Mouse (Mus musculus) intestine, embryonic 14.5 days (tissue): ENCODE measurements around the gene Pgls. TPM values are rescaled to one million over a fixed set of nuclear protein-coding genes. Genes with fewer than 3 reads are reported as not detected.

Experiments
- ATAC-seq: fragments of 200-750 bp; cut with Nextera tagmentation; replicated peaks from 2 replicates; pipeline ENCODE4 v1.8.0; 2017; ENCODE audit warnings: low read depth, moderate number of reproducible peaks, moderate TSS enrichment, moderate library complexity; ENCODE audit not compliant: low FRiP score, low TSS enrichment
- DNase-seq: peaks from one replicate; pipeline ENCODE4 v3.0.0-alpha.2; 2018; ENCODE audit warnings: low spot score
- H3K27ac ChIP-seq: fragments of 300-500 bp; sonication (generic); 2 replicates; pipeline ENCODE4 v1.5.1; 2014; ENCODE audit warnings: low read depth, mild to moderate bottlenecking, control low read depth
- H3K27me3 ChIP-seq: fragments of 300-500 bp; sonication (generic); replicated peaks from 2 replicates; pipeline ENCODE4 v1.6.1; 2014; ENCODE audit warnings: low read length, control low read depth; ENCODE audit not compliant: control insufficient read depth, insufficient read depth
- H3K36me3 ChIP-seq: fragments of 300-500 bp; sonication (generic); 2 replicates; pipeline ENCODE4 v1.6.1; 2014; ENCODE audit warnings: low read length, control low read depth; ENCODE audit not compliant: control insufficient read depth, insufficient read depth
- H3K4me1 ChIP-seq: fragments of 300-500 bp; sonication (generic); replicated peaks from 2 replicates; pipeline ENCODE4 v1.6.1; 2014; ENCODE audit warnings: low read length, control low read depth, mixed read lengths; ENCODE audit not compliant: control insufficient read depth, insufficient read depth
- H3K4me2 ChIP-seq: fragments of 300-500 bp; sonication (generic); 2 replicates; pipeline ENCODE4 v1.6.1; 2014; ENCODE audit warnings: low read length
- H3K4me3 ChIP-seq: fragments of 300-500 bp; sonication (generic); 2 replicates; pipeline ENCODE4 v1.5.1; 2014; ENCODE audit warnings: low read depth, low read length, control low read depth, mixed read lengths
- H3K9ac ChIP-seq: fragments of 300-500 bp; sonication (generic); 2 replicates; pipeline ENCODE4 v1.6.1; 2014; ENCODE audit warnings: mild to moderate bottlenecking, low read length
- H3K9me3 ChIP-seq: fragments of 300-500 bp; sonication (generic); 2 replicates; pipeline ENCODE4 v1.6.1; 2016; ENCODE audit warnings: low read length, control low read depth; ENCODE audit not compliant: control insufficient read depth
- WGBS: fragments of 180-500 bp; shearing (Covaris S2); extraction: QIAGEN DNeasy Blood & Tissue Kit; methylation state at CpG from one replicate; pipeline ENCODE4 v1.1.7; 2014; 5-methylcytosine and 5-hydroxymethylcytosine counted together
- polyA plus RNA-seq: library from polyadenylated mRNA; unstranded; fragments of >200 nt; fragmentation: Nextera tagmentation; extraction: Ambion mirVana; gene quantifications from 2 replicates; pipeline ENCODE4 v1.2.1, GENCODE M21; 2014

Pgls gene
- polyA plus RNA-seq, 1 experiment from 2014 or later = 286 TPM

DNA sequence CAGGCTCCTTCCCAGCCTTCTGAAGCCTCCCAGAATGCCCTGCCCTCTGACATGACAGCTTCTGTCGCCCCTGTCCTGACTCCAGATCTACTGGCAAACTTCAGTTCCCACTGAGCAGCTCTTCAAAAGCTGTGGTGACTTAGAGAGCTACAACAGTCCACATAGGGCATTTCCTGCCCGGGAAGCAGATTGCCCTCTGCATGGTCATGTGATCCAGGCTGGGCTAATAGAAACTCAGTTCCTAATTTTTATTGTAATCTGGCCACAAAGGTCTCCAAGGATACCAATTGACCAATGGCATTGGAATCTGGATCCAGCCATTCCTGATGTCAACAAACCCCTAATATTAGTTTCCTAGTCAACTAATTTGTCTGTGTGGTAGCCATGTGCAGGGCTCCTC is 39.9 kb downstream of the Pgls start:
- H3K4me2 ChIP-seq = no peak overlapping the region
- no peak for ATAC-seq
- no peaks in the 10 kb centered on the region for H3K36me3 ChIP-seq
- no peak overlapping the region for H3K4me3 ChIP-seq
- H3K27me3 ChIP-seq = peaks cover 5% of the 10 kb centered on the region; the same call in 1 of the 2 replicates
- no peaks in the 10 kb centered on the region for H3K9me3 ChIP-seq
- H3K4me1 ChIP-seq = peaks cover 26% of the 10 kb centered on the region
- H3K27ac ChIP-seq = no peak overlapping the region
- 63% methylated on average over 2 of the region's 2 CpGs for WGBS
- DNase-seq = no peak
- no peak overlapping the region for H3K9ac ChIP-seq

DNA sequence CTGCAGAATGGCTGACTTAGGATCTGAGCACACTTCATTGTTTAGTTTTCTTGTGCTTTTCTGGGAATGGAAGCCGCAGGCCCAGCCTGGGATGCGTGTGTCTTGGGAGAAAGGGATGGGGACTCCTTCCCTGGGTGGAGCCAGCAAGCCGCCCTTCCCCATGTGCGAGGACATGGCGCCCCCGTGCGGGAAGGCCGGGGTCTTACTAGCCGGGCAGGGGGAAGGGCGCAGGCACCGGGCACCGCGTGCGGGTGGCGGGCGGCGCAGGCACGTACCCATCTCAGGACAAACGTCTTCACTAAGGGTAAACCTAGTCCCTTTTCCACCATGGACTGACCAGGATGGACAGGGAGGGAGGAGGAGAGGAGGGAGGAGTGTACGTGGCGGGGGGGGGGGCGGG is 41.2 kb downstream of the Pgls start:
- 15% methylated on average over 19 of the region's 22 CpGs for WGBS
- no peak overlapping the region for H3K4me3 ChIP-seq
- H3K4me1 ChIP-seq = peaks cover 15% of the 10 kb centered on the region
- DNase-seq = no peak
- H3K9ac ChIP-seq = no peak overlapping the region
- no peaks in the 10 kb centered on the region for H3K9me3 ChIP-seq
- ATAC-seq = no peak
- no peak overlapping the region for H3K27ac ChIP-seq
- peaks cover 5% of the 10 kb centered on the region; the same call in 1 of the 2 replicates for H3K27me3 ChIP-seq
- H3K4me2 ChIP-seq = no peak overlapping the region; the same call in 1 of the 2 replicates
- H3K36me3 ChIP-seq = no peaks in the 10 kb centered on the region

DNA sequence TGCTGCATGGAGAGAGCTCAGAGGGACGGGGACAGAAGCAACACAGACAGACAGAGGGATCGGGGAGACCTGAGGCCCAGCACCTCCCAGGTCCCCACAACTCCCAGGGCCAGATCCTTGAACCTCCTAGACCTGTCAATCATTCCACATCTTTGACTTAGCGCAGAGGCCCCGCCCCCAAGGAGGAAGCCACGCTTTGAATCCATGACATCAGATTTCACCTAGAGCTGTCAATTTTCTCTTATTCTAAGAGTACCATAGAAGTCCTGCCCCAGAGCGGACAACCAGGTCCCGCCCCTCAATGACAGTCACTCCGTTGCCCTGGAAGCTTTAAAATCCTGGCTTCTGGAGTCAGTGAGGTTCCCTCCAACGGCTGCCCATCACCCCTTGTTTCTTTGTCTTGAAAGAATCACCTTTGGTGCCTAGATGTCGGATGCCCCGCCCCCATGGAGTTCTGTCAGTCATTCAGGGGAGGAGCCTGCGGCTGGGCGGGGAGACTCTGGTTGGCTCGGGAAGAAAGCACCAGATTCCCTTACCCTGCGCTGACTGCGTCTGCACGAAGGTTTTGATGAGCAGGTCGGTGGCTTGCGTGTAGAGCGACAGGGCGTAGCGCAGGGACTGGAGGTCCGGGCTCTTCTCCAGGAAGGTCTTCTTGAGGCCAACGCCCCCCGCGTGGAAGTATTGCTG is 42.1 kb downstream of the Pgls start:
- Histone ChIP-seq H3K9ac (no peak overlapping the region), H3K9me3 (no peaks in the 10 kb centered on the region), H3K27ac (no peak overlapping the region), H3K36me3 (no peaks in the 10 kb centered on the region), H3K27me3 (peaks cover 5% of the 10 kb centered on the region; the same call in 1 of the 2 replicates), H3K4me3 (0 out of 2 replicates have a peak overlapping the region, but pooled peaks have one; percentile 0), H3K4me2 (peak overlapping the region; percentile 32), H3K4me1 (0 out of 2 replicates have a peak, but pooled peaks cover 6% of the 10 kb centered on the region)
- 2% methylated on average over 26 of the region's 26 CpGs for WGBS
- DNase-seq (peak; percentile 83), ATAC-seq (peak; percentile 40; the same call in 1 of the 2 replicates)

DNA sequence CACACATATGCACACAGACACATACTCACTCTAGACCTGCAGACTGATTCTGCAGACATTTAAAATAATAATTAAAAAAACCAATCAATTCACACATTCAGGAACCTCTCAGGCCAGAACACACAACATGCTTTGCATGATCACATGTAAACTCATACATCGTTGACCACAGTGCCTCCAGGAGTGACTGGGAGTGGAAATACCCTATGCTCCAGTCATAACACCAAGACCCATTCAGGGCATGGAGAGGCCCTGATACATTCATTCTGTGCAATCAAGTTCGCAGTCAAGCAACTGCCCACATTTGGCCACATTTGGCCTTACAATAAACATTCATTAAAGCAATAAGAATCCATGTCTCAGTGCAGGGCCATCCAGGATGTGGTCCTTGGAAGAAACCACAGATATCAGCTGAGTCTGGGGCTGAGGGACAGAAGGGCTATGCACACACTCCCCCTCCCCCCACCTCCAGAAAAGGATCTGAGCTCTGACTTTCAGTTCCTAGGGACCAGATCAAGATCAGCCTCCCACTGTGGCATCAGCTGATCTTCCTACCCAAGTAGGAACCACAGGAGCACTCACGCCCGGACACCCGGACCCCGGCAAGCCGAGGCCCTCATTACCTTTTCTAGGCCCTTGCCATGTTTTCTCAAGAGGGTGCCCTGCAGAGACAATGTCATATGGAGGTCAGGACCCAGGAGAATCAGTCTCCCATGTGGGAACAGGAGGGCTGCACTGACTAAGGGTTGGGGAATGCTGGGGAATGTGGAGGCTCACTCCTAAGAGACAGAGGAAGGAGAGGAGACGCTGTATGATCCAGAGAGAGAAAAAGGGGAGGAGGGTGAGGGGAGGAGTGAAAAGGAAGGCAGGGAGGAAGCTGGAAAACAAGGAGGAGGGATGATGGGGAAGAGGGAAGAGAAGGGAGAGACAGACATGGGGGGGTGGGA is 45.4 kb downstream of the Pgls start:
- ATAC-seq (no peak), DNase-seq (no peak)
- WGBS = 64% methylated on average over 8 of the region's 8 CpGs
- Histone ChIP-seq H3K9ac (no peak overlapping the region), H3K4me2 (no peak overlapping the region), H3K4me1 (no peaks in the 10 kb centered on the region), H3K27ac (no peak overlapping the region), H3K9me3 (no peaks in the 10 kb centered on the region), H3K4me3 (no peak overlapping the region), H3K27me3 (0 out of 2 replicates have a peak, but pooled peaks cover 2% of the 10 kb centered on the region), H3K36me3 (no peaks in the 10 kb centered on the region)

DNA sequence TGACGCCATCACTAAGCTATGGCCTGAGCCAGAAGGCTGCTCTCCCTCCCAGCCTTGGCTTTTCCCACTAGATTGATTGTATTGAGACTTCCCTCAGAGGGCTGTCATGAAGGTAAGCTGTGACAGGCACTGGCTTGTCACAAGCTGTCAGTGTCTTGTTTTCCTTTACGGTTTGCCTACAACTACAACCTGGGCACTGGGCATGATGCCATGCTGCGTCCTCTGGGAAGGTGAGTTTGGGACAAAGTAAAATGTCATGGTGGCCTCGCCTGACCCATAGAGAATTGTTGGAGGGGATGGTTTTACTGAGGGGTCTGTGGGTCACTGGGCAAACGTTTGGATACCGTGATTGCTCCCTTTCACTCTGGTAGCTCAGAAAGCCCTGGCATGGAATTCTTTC is 46.3 kb downstream of the Pgls start:
- Histone ChIP-seq H3K27ac (no peak overlapping the region), H3K9me3 (no peaks in the 10 kb centered on the region), H3K9ac (no peak overlapping the region), H3K36me3 (no peaks in the 10 kb centered on the region), H3K4me3 (no peak overlapping the region), H3K27me3 (0 out of 2 replicates have a peak, but pooled peaks cover 2% of the 10 kb centered on the region), H3K4me1 (no peaks in the 10 kb centered on the region), H3K4me2 (no peak overlapping the region)
- 72% methylated on average over 6 of the region's 6 CpGs for whole genome bisulfite sequencing
- no peak for DNase-seq
- no peak for ATAC-seq

DNA sequence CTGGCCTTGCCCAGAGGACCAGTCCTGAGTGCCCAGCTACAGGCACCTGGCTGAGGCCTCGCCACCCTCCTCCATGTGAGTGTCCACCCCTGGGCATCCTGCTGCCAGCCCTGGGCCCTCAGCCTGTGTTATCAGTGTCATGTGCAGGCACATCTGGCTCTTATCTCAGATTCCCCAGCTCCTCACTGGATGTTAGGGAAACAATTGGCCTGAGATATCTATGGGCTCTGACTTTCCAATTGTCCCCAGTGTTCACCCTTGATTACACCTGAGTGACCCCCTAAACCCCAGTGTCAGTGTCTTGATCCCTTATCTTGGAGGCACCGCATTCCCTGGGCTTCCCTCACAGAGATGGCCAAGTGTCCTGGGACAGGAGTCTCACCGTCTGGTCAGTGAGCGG is 47.3 kb downstream of the Pgls start:
- no peak overlapping the region for H3K4me2 ChIP-seq
- 81% methylated on average over 4 of the region's 4 CpGs for WGBS
- no peak overlapping the region for H3K9ac ChIP-seq
- H3K4me1 ChIP-seq = no peaks in the 10 kb centered on the region
- no peak overlapping the region for H3K4me3 ChIP-seq
- no peaks in the 10 kb centered on the region for H3K36me3 ChIP-seq
- H3K27ac ChIP-seq = no peak overlapping the region
- ATAC-seq (no peak), DNase-seq (no peak)
- H3K9me3 ChIP-seq = no peaks in the 10 kb centered on the region
- no peaks in the 10 kb centered on the region for H3K27me3 ChIP-seq

DNA sequence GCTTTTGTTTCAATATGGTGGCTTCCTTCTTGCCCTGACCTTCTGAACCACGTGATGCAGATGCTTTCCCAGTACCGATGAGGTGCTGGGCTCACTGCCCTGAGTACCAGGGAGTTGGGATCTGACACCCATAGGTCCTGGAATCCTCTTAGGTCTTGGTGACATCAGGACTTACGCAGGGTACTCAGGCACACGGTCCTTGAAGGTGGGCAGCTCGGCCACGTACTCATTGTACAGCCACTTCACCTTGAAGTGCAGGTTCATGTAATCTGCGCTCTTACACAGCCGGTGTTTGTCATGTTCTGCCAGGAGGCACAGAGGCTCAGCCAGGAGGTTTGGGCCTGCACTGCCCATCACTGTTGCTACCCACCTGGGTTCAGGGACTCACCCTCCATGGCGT is 53.5 kb downstream of the Pgls start:
- Histone ChIP-seq H3K36me3 (no peaks in the 10 kb centered on the region), H3K9ac (no peak overlapping the region), H3K4me3 (no peak overlapping the region), H3K4me1 (no peaks in the 10 kb centered on the region), H3K4me2 (no peak overlapping the region), H3K27ac (no peak overlapping the region), H3K27me3 (no peaks in the 10 kb centered on the region), H3K9me3 (no peaks in the 10 kb centered on the region)
- no peak for ATAC-seq
- DNase-seq = no peak
- 80% methylated on average over 9 of the region's 9 CpGs for WGBS
